Mouse (Mus musculus) stomach, embryonic 15.5 days (tissue): ENCODE results near the gene Pafah1b2. TPM values are rescaled to one million over a fixed set of nuclear protein-coding genes. Genes with fewer than 3 reads are reported as not detected.

ENCODE experiments used
- ATAC-seq: fragments of 200-750 bp; cut with Nextera tagmentation; 2 replicates; pipeline ENCODE4 v1.8.0; 2017; ENCODE audit warnings: low read depth, moderate number of reproducible peaks, moderate TSS enrichment; ENCODE audit not compliant: insufficient read depth, low FRiP score
- H3K27ac ChIP-seq: fragments of 300-500 bp; sonication (generic); 2 replicates; pipeline ENCODE4 v1.5.1; 2015; ENCODE audit warnings: mild to moderate bottlenecking, inconsistent platforms
- H3K27me3 ChIP-seq: fragments of 300-500 bp; sonication (generic); replicated peaks from 2 replicates; pipeline ENCODE4 v1.6.1; 2015; ENCODE audit warnings: inconsistent platforms
- H3K36me3 ChIP-seq: fragments of 300-500 bp; sonication (generic); 2 replicates; pipeline ENCODE4 v1.6.1; 2015; ENCODE audit warnings: inconsistent platforms
- H3K4me1 ChIP-seq: fragments of 300-500 bp; sonication (generic); 2 replicates; pipeline ENCODE4 v1.6.1; 2015; ENCODE audit warnings: inconsistent platforms
- H3K4me2 ChIP-seq: fragments of 300-500 bp; sonication (generic); 2 replicates; pipeline ENCODE4 v1.6.1; 2015; ENCODE audit warnings: mild to moderate bottlenecking, inconsistent platforms
- H3K4me3 ChIP-seq: fragments of 300-500 bp; sonication (generic); replicated peaks from 2 replicates; pipeline ENCODE4 v1.5.1; 2015; ENCODE audit warnings: inconsistent platforms
- H3K9ac ChIP-seq: fragments of 300-500 bp; sonication (generic); 2 replicates; pipeline ENCODE4 v1.6.1; 2015; ENCODE audit warnings: inconsistent platforms
- H3K9me3 ChIP-seq: fragments of 300-500 bp; sonication (generic); 2 replicates; pipeline ENCODE4 v1.6.1; 2016; ENCODE audit warnings: inconsistent platforms
- WGBS: fragments of 180-500 bp; shearing (Covaris S2); methylation state at CpG from one replicate; pipeline ENCODE4 v1.1.7; 2015; 5-methylcytosine and 5-hydroxymethylcytosine counted together
- polyA plus RNA-seq: library from polyadenylated mRNA; unstranded; fragments of >200 nt; fragmentation: Nextera tagmentation; extraction: Ambion mirVana; gene quantifications from 2 replicates; pipeline ENCODE4 v1.2.1, GENCODE M21; 2015

Gene Pafah1b2
- polyA plus RNA-seq, 1 experiment from 2014 or later = 148 TPM

GRCm38 (mm10) chr9:46019975-46020374, 7.5 kb upstream of the Pafah1b2 start:
- Histone ChIP-seq H3K4me1 (peaks cover 16% of the 10 kb centered on the region), H3K4me3 (no peak overlapping the region), H3K9me3 (no peaks in the 10 kb centered on the region), H3K27me3 (no peaks in the 10 kb centered on the region), H3K4me2 (no peak overlapping the region), H3K27ac (0 out of 2 replicates have a peak overlapping the region, but pooled peaks have one; percentile 1), H3K9ac (no peak overlapping the region), H3K36me3 (no peaks in the 10 kb centered on the region)
- no peak for ATAC-seq
- 56% methylated on average over 6 of the region's 6 CpGs for WGBS

GRCm38 (mm10) chr9:46018316-46018715, 5.8 kb upstream of the Pafah1b2 start:
- Histone ChIP-seq H3K9ac (no peak overlapping the region), H3K4me2 (no peak overlapping the region), H3K36me3 (no peaks in the 10 kb centered on the region), H3K27ac (no peak overlapping the region), H3K4me3 (no peak overlapping the region), H3K4me1 (peaks cover 25% of the 10 kb centered on the region), H3K27me3 (no peaks in the 10 kb centered on the region), H3K9me3 (no peaks in the 10 kb centered on the region)
- WGBS = 66% methylated on average over 6 of the region's 6 CpGs
- no peak for ATAC-seq

DNA sequence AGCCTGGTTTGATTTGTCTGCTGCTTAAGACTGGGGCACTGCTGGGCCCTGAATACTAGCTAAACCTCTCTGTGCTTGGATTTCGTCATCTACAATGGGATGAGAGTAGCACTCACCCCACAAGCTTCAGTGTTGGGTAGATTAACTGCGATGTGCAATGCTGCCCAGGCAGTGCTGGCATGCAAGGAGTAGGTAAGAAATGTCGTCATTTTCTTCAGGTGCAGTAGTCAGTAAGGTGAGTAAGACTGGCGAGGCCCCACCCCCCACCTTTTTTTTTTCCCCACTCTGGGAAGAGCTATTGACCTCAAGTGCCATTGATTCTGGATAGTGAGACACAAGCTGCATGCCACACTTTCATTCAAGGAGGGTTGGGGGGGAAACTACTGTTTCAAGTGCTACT, 3.9 kb upstream of the Pafah1b2 start:
- H3K36me3 ChIP-seq = no peaks in the 10 kb centered on the region
- peaks cover 25% of the 10 kb centered on the region for H3K4me1 ChIP-seq
- no peak overlapping the region for H3K9ac ChIP-seq
- no peaks in the 10 kb centered on the region for H3K27me3 ChIP-seq
- H3K4me3 ChIP-seq = no peak overlapping the region
- H3K27ac ChIP-seq = no peak overlapping the region
- WGBS = 64% methylated on average over 4 of the region's 4 CpGs
- no peak overlapping the region for H3K4me2 ChIP-seq
- no peaks in the 10 kb centered on the region for H3K9me3 ChIP-seq
- ATAC-seq = no peak

DNA sequence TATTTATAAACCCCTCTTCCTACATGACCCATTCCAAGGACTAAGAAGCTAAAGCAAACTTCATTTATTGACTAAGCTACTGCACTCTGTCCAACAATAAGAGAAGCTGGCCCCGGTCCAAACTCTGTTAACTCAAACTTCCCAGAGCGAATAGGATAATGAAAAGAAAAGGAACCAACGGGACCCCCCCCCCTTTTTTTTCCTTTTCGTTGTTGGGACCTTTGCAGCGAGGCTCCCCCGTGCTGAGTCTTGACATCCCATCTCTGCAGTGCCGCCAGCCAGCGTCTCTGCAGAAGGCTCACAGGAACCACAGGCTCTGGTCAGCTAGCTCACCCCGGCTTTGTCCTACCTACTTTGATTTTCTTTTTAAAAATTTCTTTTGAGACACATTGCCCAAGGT, 3.3 kb upstream of the Pafah1b2 start:
- no peaks in the 10 kb centered on the region for H3K36me3 ChIP-seq
- H3K27me3 ChIP-seq = no peaks in the 10 kb centered on the region
- peak overlapping the region; percentile 83 for H3K27ac ChIP-seq
- peaks cover 25% of the 10 kb centered on the region for H3K4me1 ChIP-seq
- 21% methylated on average over 9 of the region's 9 CpGs for WGBS
- no peaks in the 10 kb centered on the region for H3K9me3 ChIP-seq
- H3K4me3 ChIP-seq = no peak overlapping the region
- no peak overlapping the region for H3K9ac ChIP-seq
- no peak; the same call in 1 of the 2 replicates for ATAC-seq
- H3K4me2 ChIP-seq = peak overlapping the region; percentile 70

GRCm38 (mm10) chr9:46015081-46015551, 2.6 kb upstream of the Pafah1b2 start:
- peak overlapping the region; percentile 15; the same call in 1 of the 2 replicates for H3K4me3 ChIP-seq
- H3K4me2 ChIP-seq = peak overlapping the region; percentile 70
- no peaks in the 10 kb centered on the region for H3K36me3 ChIP-seq
- H3K9ac ChIP-seq = no peak overlapping the region
- H3K4me1 ChIP-seq = peaks cover 25% of the 10 kb centered on the region
- H3K9me3 ChIP-seq = no peaks in the 10 kb centered on the region
- 25% methylated on average over 8 of the region's 8 CpGs for WGBS
- H3K27ac ChIP-seq = peak overlapping the region; percentile 83
- H3K27me3 ChIP-seq = no peaks in the 10 kb centered on the region
- no peak for ATAC-seq

GRCm38 (mm10) chr9:46014251-46014681, 1.8 kb upstream of the Pafah1b2 start:
- Histone ChIP-seq H3K36me3 (no peaks in the 10 kb centered on the region), H3K4me3 (peak overlapping the region; percentile 84), H3K9me3 (no peaks in the 10 kb centered on the region), H3K4me2 (peak overlapping the region; percentile 70), H3K9ac (no peak overlapping the region), H3K27ac (peak overlapping the region; percentile 65), H3K4me1 (peaks cover 25% of the 10 kb centered on the region), H3K27me3 (no peaks in the 10 kb centered on the region)
- WGBS = 2% methylated on average over 10 of the region's 10 CpGs
- no peak for ATAC-seq

DNA sequence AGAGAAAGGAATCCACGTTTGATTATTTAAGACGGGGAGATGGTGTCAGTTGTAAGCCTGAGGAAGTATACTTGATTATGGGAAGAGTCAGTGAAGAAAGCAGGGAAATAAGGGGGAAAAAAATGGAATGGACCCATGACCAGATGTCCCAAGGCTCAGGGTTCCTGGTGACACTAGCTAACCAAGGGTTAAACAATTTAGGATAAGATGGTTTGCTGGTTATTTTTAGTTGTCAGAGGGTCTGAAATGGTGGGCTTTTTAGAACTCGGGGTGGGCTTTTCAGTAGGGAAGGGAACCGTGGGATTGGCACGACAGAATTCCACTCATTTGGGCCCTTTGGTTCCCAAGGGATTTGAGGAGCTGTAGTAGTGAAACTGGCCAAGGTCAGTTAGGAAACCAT, 1.1 kb upstream of the Pafah1b2 start:
- Histone ChIP-seq H3K27ac (peak overlapping the region; percentile 88), H3K4me1 (peaks cover 22% of the 10 kb centered on the region), H3K9me3 (no peaks in the 10 kb centered on the region), H3K4me3 (peak overlapping the region; percentile 84), H3K36me3 (no peaks in the 10 kb centered on the region), H3K27me3 (no peaks in the 10 kb centered on the region), H3K9ac (peak overlapping the region; percentile 91), H3K4me2 (peak overlapping the region; percentile 70)
- no peak for ATAC-seq
- WGBS = 4% methylated on average over 5 of the region's 5 CpGs

DNA sequence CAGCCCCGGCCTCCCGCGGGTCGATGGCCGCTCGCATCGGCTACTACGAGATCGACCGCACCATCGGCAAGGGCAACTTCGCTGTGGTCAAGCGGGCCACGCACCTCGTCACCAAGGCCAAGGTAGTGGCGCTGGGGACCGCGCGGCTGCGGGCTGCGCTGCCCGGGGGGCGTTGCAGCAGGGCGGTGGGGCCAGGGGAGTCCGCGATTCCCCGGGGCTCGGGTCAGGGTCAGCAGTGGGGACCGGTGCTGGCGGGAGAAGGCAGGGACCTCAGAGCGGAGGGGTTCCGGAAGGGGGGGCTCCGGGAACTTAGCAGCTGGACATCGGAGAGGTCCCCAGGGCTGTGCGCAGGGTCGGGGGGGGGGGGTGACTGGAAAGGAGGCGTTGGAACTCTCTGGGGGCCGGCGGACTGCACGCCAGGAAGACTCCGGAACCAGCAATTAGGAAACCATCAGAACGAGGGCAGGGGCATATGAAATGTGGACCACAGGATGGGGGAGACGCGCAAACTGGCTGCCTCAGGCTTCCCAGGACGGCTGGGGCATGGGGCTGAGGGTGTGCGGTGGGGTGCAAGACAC, 608 bp upstream of the Pafah1b2 start:
- H3K9me3 ChIP-seq = no peaks in the 10 kb centered on the region
- H3K27ac ChIP-seq = peak overlapping the region; percentile 88
- H3K27me3 ChIP-seq = no peaks in the 10 kb centered on the region
- peak overlapping the region; percentile 91 for H3K9ac ChIP-seq
- under 1% methylated on average over 45 of the region's 46 CpGs for WGBS
- peaks cover 22% of the 10 kb centered on the region for H3K4me1 ChIP-seq
- ATAC-seq = peak; percentile 30
- H3K36me3 ChIP-seq = no peaks in the 10 kb centered on the region
- H3K4me2 ChIP-seq = peak overlapping the region; percentile 70
- H3K4me3 ChIP-seq = peak overlapping the region; percentile 84

DNA sequence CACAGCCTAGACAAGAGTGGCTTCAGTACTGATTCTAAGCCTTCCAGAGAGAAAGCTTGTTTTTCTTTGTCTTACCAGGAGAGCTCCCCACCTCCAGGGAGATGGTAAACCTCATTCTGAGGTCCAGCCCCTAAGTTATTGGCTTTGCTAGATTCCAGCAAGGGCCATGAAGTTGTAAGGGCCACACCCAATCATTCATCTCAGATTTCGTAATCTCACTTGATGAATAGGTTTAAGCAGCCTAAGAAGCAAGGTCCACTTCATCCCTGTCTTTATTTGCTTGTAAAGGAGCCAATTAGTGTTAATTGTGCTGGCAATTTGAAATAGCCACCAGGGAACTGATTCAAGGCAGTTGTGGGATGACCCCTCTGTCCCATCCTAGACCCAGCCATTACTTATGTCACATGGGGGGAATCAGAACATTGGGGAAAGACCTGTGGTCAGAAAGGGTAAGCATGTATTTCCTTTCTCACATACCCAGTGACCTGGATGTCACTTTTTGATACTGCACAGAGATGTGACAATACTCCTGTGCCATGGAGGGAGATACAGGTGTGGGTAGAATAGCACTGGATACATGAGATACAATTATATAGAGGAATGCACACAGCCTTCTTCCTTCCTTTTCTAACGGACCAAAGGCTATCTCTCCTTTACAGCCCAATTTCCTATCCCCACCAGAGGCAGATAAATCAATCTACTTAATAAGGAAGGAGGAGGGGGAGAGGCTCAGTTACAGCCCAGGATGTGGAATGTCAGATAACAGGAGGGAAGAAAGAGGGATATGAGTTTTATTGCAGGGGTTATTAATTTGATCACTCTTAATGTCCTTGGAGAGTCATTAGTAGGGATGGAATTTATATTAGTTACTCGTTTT, 1.2 kb downstream of the Pafah1b2 start:
- Histone ChIP-seq H3K9me3 (no peaks in the 10 kb centered on the region), H3K27me3 (no peaks in the 10 kb centered on the region), H3K36me3 (no peaks in the 10 kb centered on the region), H3K27ac (no peak overlapping the region), H3K4me1 (peaks cover 21% of the 10 kb centered on the region), H3K4me3 (no peak overlapping the region), H3K4me2 (peak overlapping the region; percentile 70; the same call in 1 of the 2 replicates), H3K9ac (no peak overlapping the region)
- no peak for ATAC-seq
- 45% methylated on average over 3 of the region's 3 CpGs for WGBS

DNA sequence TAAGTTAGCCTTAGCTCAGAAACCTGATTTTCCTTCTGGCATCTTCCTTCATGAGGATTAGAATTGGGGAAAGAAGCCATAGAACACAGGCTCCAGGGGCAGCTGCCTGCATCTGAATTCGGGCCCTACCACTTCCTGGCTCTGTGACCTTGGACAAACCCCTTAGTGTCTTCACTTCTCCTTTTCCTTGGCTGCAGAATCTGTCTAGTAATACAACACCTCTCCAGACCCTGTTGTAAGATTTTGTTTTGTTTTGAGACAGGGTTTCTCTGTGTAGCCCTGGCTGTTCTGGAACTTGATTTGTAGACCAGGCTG, 2.9 kb downstream of the Pafah1b2 start:
- WGBS = 66% methylated on average over 1 of the region's 1 CpGs
- Histone ChIP-seq H3K9me3 (no peaks in the 10 kb centered on the region), H3K27ac (no peak overlapping the region), H3K9ac (no peak overlapping the region), H3K4me2 (no peak overlapping the region), H3K27me3 (no peaks in the 10 kb centered on the region), H3K4me3 (no peak overlapping the region), H3K36me3 (no peaks in the 10 kb centered on the region), H3K4me1 (peaks cover 6% of the 10 kb centered on the region; the same call in 1 of the 2 replicates)
- no peak for ATAC-seq

DNA sequence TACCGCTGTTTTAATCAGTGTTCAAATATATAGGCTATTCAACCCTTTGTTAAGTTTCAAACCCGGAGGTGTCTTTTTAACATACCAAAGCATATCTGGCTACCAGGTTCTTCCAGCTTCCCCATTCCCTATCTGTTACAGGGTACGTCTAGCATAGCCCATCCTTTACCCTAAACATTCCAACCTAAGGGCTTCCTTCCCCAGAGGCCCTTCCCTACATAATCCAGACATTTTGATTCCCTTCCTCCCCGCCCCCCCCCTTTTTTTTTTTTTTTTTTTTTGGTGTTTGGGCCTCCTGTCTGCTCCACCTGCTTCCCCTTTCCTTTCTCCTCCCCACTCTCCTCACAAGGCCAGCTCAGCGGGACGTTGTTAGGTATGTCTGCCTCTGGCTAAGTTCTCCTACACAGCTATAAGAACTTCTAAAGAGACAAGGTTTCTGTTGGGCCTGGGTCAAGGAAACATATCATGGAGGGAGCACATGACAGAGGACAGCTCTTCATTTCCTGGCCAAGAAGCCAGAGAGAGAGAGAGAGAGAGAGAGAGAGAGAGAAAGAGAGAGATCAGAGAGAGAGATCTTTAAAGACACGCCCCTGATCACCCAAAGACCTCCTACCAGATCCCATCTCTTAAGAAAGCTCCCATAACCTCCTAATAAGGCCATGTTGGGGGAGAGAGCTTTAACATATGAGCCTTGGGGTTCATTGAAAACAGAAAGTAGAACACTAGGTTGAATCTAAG, 3.4 kb downstream of the Pafah1b2 start:
- no peak overlapping the region for H3K4me3 ChIP-seq
- H3K27ac ChIP-seq = no peak overlapping the region
- WGBS = 68% methylated on average over 6 of the region's 7 CpGs
- peaks cover 3% of the 10 kb centered on the region; the same call in 1 of the 2 replicates for H3K4me1 ChIP-seq
- no peaks in the 10 kb centered on the region for H3K27me3 ChIP-seq
- H3K9me3 ChIP-seq = no peaks in the 10 kb centered on the region
- no peak overlapping the region for H3K9ac ChIP-seq
- no peaks in the 10 kb centered on the region for H3K36me3 ChIP-seq
- ATAC-seq = no peak
- no peak overlapping the region for H3K4me2 ChIP-seq

GRCm38 (mm10) chr9:46006224-46006623, 6.3 kb downstream of the Pafah1b2 start:
- no peaks in the 10 kb centered on the region for H3K9me3 ChIP-seq
- no peak for ATAC-seq
- no peak overlapping the region for H3K9ac ChIP-seq
- H3K4me3 ChIP-seq = no peak overlapping the region
- peaks cover 5% of the 10 kb centered on the region; the same call in 1 of the 2 replicates for H3K4me1 ChIP-seq
- no peak overlapping the region for H3K4me2 ChIP-seq
- no peaks in the 10 kb centered on the region for H3K36me3 ChIP-seq
- 55% methylated on average over 5 of the region's 5 CpGs for WGBS
- no peak overlapping the region for H3K27ac ChIP-seq
- H3K27me3 ChIP-seq = no peaks in the 10 kb centered on the region
